Mouse (Mus musculus) liver, embryonic 15.5 days (tissue): Measurements from ENCODE around the gene Mllt1. TPM values are rescaled to one million over a fixed set of nuclear protein-coding genes. Genes with fewer than 3 reads are reported as not detected.
A peak's percentile ranks its signal among the peaks of the same experiment; 100 is the strongest.

Source experiments
- ATAC-seq: fragments of 200-750 bp; cut with Nextera tagmentation; 2 replicates; pipeline ENCODE4 v1.8.0; 2017; ENCODE audit warnings: moderate number of reproducible peaks, mild to moderate bottlenecking, moderate library complexity; ENCODE audit not compliant: insufficient read depth
- H3K27ac ChIP-seq: fragments of 300-500 bp; sonication (generic); replicated peaks from 2 replicates; pipeline ENCODE4 v1.5.1; 2015; ENCODE audit warnings: mild to moderate bottlenecking, inconsistent platforms
- H3K27me3 ChIP-seq: fragments of 300-500 bp; sonication (generic); 2 replicates; pipeline ENCODE4 v1.6.1; 2015; ENCODE audit warnings: mild to moderate bottlenecking, inconsistent platforms
- H3K36me3 ChIP-seq: fragments of 300-500 bp; sonication (generic); replicated peaks from 2 replicates; pipeline ENCODE4 v1.6.1; 2015; ENCODE audit warnings: moderate library complexity, mild to moderate bottlenecking, inconsistent platforms
- H3K4me1 ChIP-seq: fragments of 300-500 bp; sonication (generic); replicated peaks from 2 replicates; pipeline ENCODE4 v1.6.1; 2015; ENCODE audit warnings: inconsistent platforms
- H3K4me2 ChIP-seq: fragments of 300-500 bp; sonication (generic); 2 replicates; pipeline ENCODE4 v1.6.1; 2015; ENCODE audit warnings: moderate library complexity, mild to moderate bottlenecking, inconsistent platforms
- H3K4me3 ChIP-seq: fragments of 300-500 bp; sonication (generic); replicated peaks from 2 replicates; pipeline ENCODE4 v1.5.1; 2015; ENCODE audit warnings: mild to moderate bottlenecking, inconsistent platforms
- H3K9ac ChIP-seq: fragments of 300-500 bp; sonication (generic); 2 replicates; pipeline ENCODE4 v1.6.1; 2015; ENCODE audit warnings: moderate library complexity, mild to moderate bottlenecking, inconsistent platforms
- H3K9me3 ChIP-seq: fragments of 300-500 bp; sonication (generic); replicated peaks from 2 replicates; pipeline ENCODE4 v1.6.1; 2016; ENCODE audit warnings: inconsistent platforms
- WGBS: fragments of 180-500 bp; shearing (Covaris S2); methylation state at CpG from one replicate; pipeline ENCODE4 v1.1.7; 2015; ENCODE audit warnings: mixed read lengths; ENCODE audit not compliant: insufficient replicate concordance; 5-methylcytosine and 5-hydroxymethylcytosine counted together
- polyA plus RNA-seq: library from polyadenylated mRNA; unstranded; fragments of >200 nt; fragmentation: Nextera tagmentation; extraction: Ambion mirVana; gene quantifications from 2 replicates; pipeline ENCODE4 v1.2.1, GENCODE M21; 2015

Gene Mllt1
- polyA plus RNA-seq, 1 experiment from 2014 or later = 9.0 TPM

DNA sequence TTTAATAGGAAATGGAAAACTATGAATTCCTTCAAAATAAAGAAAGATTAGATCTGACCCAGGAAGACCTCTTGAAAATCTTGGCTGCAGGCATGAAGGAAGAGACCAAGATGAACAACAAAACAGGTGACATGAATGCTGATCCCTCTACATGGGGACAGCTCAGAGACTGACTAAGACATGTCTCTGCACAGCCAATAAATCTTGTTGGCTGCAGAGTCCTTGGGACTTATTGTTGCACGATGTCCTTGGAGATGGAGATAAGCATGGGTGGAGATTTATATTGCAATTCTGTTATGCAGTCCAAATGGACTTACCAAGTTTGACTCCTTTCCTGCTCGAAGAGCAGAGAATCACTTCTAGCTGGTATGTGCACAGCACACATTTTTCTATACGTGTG is 34.1 kb upstream of the Mllt1 start:
- no peak for ATAC-seq
- H3K9me3 ChIP-seq = no peaks in the 10 kb centered on the region

GRCm38 (mm10) chr17:56963646-56964045 is 28.4 kb upstream of the Mllt1 start:
- H3K4me3 ChIP-seq = no peak overlapping the region
- no peak overlapping the region for H3K4me2 ChIP-seq
- no peak overlapping the region for H3K27ac ChIP-seq
- no peaks in the 10 kb centered on the region for H3K9me3 ChIP-seq
- H3K4me1 ChIP-seq = peaks cover 3% of the 10 kb centered on the region; the same call in 1 of the 2 replicates
- H3K36me3 ChIP-seq = no peaks in the 10 kb centered on the region
- H3K27me3 ChIP-seq = peaks cover 21% of the 10 kb centered on the region
- H3K9ac ChIP-seq = no peak overlapping the region
- ATAC-seq = no peak
- WGBS = 64% methylated on average over 6 of the region's 6 CpGs

More for the DNA sequence above, 34.1 kb upstream of the Mllt1 start:
- H3K9ac ChIP-seq = no peak overlapping the region
- no peak overlapping the region for H3K4me3 ChIP-seq
- H3K4me2 ChIP-seq = no peak overlapping the region
- H3K27ac ChIP-seq = no peak overlapping the region
- no peaks in the 10 kb centered on the region for H3K4me1 ChIP-seq
- 37% methylated on average over 3 of the region's 3 CpGs for WGBS
- H3K27me3 ChIP-seq = peaks cover 32% of the 10 kb centered on the region
- no peaks in the 10 kb centered on the region for H3K36me3 ChIP-seq

GRCm38 (mm10) chr17:56962642-56963405 is 27.6 kb upstream of the Mllt1 start:
- no peaks in the 10 kb centered on the region for H3K36me3 ChIP-seq
- H3K4me3 ChIP-seq = no peak overlapping the region
- no peak for ATAC-seq
- H3K4me1 ChIP-seq = peaks cover 11% of the 10 kb centered on the region
- peaks cover 21% of the 10 kb centered on the region for H3K27me3 ChIP-seq
- no peak overlapping the region for H3K27ac ChIP-seq
- no peaks in the 10 kb centered on the region for H3K9me3 ChIP-seq
- H3K9ac ChIP-seq = no peak overlapping the region
- 46% methylated on average over 5 of the region's 5 CpGs for WGBS
- H3K4me2 ChIP-seq = no peak overlapping the region

DNA sequence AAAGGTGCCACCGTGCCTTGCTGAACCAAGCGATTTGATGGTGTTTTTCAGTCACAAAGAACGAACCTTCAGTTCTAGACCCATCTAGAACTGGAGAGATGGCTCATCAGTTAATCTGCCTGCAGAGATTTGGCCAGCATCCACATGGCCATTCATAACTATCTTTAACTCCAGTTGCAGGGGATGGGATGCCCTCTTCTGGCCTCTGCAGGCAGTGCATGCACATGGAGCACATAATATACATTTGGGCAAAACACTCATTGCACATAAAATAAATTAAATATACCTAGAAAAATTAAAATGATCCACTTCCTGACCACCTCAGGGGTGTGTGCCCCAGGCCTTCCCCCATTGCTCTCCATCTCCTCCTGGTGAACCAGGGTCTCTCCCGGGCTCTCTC is 26.7 kb upstream of the Mllt1 start:
- H3K27me3 ChIP-seq = peaks cover 21% of the 10 kb centered on the region
- no peak for ATAC-seq
- H3K9ac ChIP-seq = no peak overlapping the region
- no peaks in the 10 kb centered on the region for H3K9me3 ChIP-seq
- H3K4me2 ChIP-seq = no peak overlapping the region
- H3K4me1 ChIP-seq = peaks cover 17% of the 10 kb centered on the region
- H3K27ac ChIP-seq = no peak overlapping the region
- no peaks in the 10 kb centered on the region for H3K36me3 ChIP-seq
- WGBS = 75% methylated on average over 4 of the region's 4 CpGs
- H3K4me3 ChIP-seq = no peak overlapping the region

DNA sequence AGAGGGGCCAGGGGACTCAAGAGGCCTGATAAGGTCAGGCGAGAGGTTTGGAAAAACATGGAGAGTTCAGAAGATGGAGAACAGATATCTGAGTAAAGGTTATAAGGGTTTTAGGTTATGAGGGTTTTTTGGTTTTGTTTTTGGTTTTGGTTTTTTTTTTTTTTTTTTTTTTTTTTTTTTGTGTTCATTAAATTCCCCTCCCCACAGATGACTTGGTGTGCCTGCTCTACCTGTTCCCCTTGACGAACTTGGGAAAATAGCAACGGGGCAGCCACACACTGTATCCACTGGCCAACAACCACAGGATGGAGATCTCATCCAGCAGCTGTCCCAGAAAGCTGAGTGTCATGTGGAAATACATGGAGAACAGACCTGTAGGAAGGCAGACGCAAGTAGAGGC is 23.5 kb upstream of the Mllt1 start:
- WGBS = 50% methylated on average over 4 of the region's 4 CpGs
- H3K27me3 ChIP-seq = peaks cover 17% of the 10 kb centered on the region; the same call in 1 of the 2 replicates
- peak overlapping the region; percentile 39; the same call in 1 of the 2 replicates for H3K4me2 ChIP-seq
- H3K36me3 ChIP-seq = no peaks in the 10 kb centered on the region
- peaks cover 17% of the 10 kb centered on the region for H3K4me1 ChIP-seq
- H3K9me3 ChIP-seq = no peaks in the 10 kb centered on the region
- ATAC-seq = no peak
- H3K27ac ChIP-seq = no peak overlapping the region
- no peak overlapping the region for H3K4me3 ChIP-seq
- H3K9ac ChIP-seq = no peak overlapping the region

DNA sequence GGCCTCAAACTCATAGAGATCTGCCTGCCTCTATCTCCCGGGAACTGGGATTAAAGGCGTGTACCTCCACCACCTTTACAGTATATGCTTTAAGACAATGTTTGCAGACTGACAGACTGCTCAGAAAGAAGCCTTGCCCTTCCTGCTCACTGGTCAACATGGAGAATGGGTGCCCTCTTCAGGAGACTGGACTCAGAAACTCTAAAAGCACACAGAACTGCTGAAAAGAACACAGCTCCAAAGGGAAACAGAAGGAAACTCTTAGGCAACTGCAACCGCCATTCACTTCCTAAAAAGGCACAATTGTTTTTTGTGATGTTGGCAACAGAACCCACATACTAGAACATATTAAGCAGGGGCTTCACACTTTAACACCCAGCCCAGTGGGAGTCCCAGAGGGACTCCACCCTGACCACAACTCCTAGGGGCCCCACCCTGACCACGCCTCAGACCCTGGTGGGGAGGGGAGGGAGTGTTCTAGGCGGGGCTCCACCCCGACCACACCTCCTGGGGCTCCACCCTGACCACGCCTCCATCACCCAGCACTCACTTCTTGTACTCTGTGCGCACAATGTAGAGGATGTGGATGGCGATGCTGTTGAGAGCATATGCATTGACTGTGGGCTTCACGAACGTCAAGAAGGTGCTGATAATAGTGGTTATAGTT is 22.7 kb upstream of the Mllt1 start:
- Histone ChIP-seq H3K4me3 (no peak overlapping the region), H3K27ac (peak overlapping the region; percentile 45)
- ATAC-seq = peak; percentile 94

GRCm38 (mm10) chr17:56954871-56955270 is 19.7 kb upstream of the Mllt1 start:
- WGBS = 61% methylated on average over 7 of the region's 7 CpGs

More for the DNA sequence above, 22.7 kb upstream of the Mllt1 start:
- peaks cover 23% of the 10 kb centered on the region for H3K27me3 ChIP-seq
- no peaks in the 10 kb centered on the region for H3K36me3 ChIP-seq
- H3K9me3 ChIP-seq = no peaks in the 10 kb centered on the region
- 10% methylated on average over 11 of the region's 11 CpGs for WGBS
- no peak overlapping the region for H3K9ac ChIP-seq
- H3K4me1 ChIP-seq = peaks cover 17% of the 10 kb centered on the region
- peak overlapping the region; percentile 39 for H3K4me2 ChIP-seq

DNA sequence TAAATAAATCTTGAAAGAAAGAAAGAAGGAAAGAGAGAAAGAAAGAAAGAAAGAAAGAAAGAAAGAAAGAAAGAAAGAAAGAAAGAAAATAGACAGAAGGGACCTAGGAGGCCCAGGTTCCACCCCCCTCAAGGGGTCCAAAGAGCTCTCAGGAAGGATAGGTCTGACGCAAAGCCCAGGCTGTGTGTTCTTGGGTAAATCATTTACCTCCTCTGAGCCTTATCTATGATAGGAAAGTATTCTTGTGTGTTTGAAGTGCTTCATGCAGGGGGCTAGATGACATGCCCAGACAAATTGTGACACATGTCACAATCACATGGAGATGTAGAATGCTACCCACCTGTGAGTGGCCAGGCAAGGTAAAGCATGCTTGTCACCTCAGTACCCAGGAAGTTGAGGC is 17.4 kb upstream of the Mllt1 start:
- Histone ChIP-seq H3K4me2 (no peak overlapping the region), H3K27me3 (peaks cover 14% of the 10 kb centered on the region), H3K27ac (no peak overlapping the region), H3K9ac (no peak overlapping the region), H3K9me3 (no peaks in the 10 kb centered on the region), H3K36me3 (no peaks in the 10 kb centered on the region), H3K4me3 (no peak overlapping the region), H3K4me1 (peaks cover 4% of the 10 kb centered on the region)
- ATAC-seq = no peak
- WGBS = 55% methylated on average over 1 of the region's 1 CpGs

More at GRCm38 (mm10) chr17:56954871-56955270, 19.7 kb upstream of the Mllt1 start:
- H3K36me3 ChIP-seq = no peaks in the 10 kb centered on the region
- no peak overlapping the region for H3K4me3 ChIP-seq
- no peaks in the 10 kb centered on the region for H3K9me3 ChIP-seq
- no peak overlapping the region for H3K4me2 ChIP-seq
- ATAC-seq = no peak
- peaks cover 17% of the 10 kb centered on the region for H3K27me3 ChIP-seq
- peaks cover 17% of the 10 kb centered on the region for H3K4me1 ChIP-seq
- H3K27ac ChIP-seq = no peak overlapping the region
- H3K9ac ChIP-seq = no peak overlapping the region

DNA sequence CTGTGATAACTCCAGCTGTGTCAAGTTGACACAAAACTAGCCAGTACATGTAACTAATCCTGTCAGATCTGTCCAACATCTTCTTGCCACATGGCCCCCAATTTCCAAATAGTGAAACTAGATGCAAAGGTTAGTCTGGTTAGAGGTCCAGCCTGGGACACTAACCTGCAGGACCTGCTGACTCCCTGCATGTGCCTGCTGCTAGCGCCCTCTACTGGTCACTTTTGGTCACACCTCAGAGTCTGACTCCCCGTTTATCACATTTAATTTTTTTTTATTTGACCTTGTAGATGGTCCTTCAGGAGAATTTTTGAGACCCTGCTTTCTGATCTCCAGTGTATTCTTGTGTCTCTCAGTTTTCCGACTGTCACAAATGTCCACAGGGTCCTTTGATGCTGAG is 15.7 kb upstream of the Mllt1 start:
- Histone ChIP-seq H3K9ac (no peak overlapping the region), H3K4me3 (no peak overlapping the region), H3K4me2 (no peak overlapping the region), H3K27ac (no peak overlapping the region), H3K4me1 (no peaks in the 10 kb centered on the region), H3K9me3 (no peaks in the 10 kb centered on the region), H3K27me3 (peaks cover 17% of the 10 kb centered on the region), H3K36me3 (no peaks in the 10 kb centered on the region)
- WGBS = 9% methylated on average over 3 of the region's 3 CpGs
- ATAC-seq = no peak

GRCm38 (mm10) chr17:56938751-56939150 is 3.5 kb upstream of the Mllt1 start:
- no peak for ATAC-seq
- no peak overlapping the region for H3K4me3 ChIP-seq

DNA sequence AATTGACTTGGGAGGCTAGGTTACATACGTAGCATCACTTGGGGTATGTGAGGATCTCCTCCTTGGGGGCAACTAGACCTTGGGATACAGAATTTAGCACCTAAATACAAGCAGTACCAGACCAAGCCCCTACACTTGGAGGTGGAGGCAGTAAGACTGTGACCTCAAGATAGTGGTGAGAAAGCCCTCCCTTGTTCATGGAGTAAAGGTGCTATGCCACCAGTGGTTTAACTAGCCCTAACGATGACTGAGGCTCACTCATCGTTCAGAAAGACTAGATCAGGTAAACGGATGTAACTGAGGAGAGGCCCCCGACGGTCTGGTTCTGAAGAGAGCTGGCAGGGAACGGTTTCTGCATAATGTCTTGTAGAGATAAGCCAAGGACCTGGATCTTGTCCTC is 1.5 kb upstream of the Mllt1 start:
- H3K4me3 ChIP-seq = no peak overlapping the region
- H3K4me2 ChIP-seq = no peak overlapping the region
- no peaks in the 10 kb centered on the region for H3K9me3 ChIP-seq
- WGBS = 64% methylated on average over 7 of the region's 7 CpGs
- H3K36me3 ChIP-seq = no peaks in the 10 kb centered on the region
- H3K4me1 ChIP-seq = peaks cover 33% of the 10 kb centered on the region
- H3K27ac ChIP-seq = no peak overlapping the region
- H3K27me3 ChIP-seq = peaks cover 15% of the 10 kb centered on the region
- ATAC-seq = no peak
- H3K9ac ChIP-seq = no peak overlapping the region

More at GRCm38 (mm10) chr17:56938751-56939150, 3.5 kb upstream of the Mllt1 start:
- peaks cover 22% of the 10 kb centered on the region for H3K4me1 ChIP-seq
- H3K27me3 ChIP-seq = peaks cover 15% of the 10 kb centered on the region
- no peak overlapping the region for H3K9ac ChIP-seq
- WGBS = 60% methylated on average over 4 of the region's 4 CpGs
- H3K9me3 ChIP-seq = no peaks in the 10 kb centered on the region
- H3K27ac ChIP-seq = no peak overlapping the region
- no peak overlapping the region for H3K4me2 ChIP-seq
- no peaks in the 10 kb centered on the region for H3K36me3 ChIP-seq
